Mouse (Mus musculus) limb, embryonic 13.5 days (tissue): ENCODE results near the gene 3110009E18Rik. TPM values are rescaled to one million over a fixed set of nuclear protein-coding genes. Genes with fewer than 3 reads are reported as not detected.

Experiments
- ATAC-seq: fragments of 200-750 bp; cut with Nextera tagmentation; 2 replicates; pipeline ENCODE4 v1.8.0; 2017; ENCODE audit warnings: low read depth, moderate number of reproducible peaks, moderate TSS enrichment; ENCODE audit not compliant: low FRiP score
- H3K27ac ChIP-seq: fragments of 300-500 bp; sonication (generic); 2 replicates; pipeline ENCODE4 v1.5.1; 2015; ENCODE audit warnings: inconsistent platforms, mild to moderate bottlenecking, moderate library complexity
- H3K27me3 ChIP-seq: fragments of 300-500 bp; sonication (generic); 2 replicates; pipeline ENCODE4 v1.6.1; 2015; ENCODE audit warnings: mild to moderate bottlenecking, inconsistent platforms
- H3K36me3 ChIP-seq: fragments of 300-500 bp; sonication (generic); 2 replicates; pipeline ENCODE4 v1.6.1; 2015; ENCODE audit warnings: inconsistent platforms, mild to moderate bottlenecking, moderate library complexity
- H3K4me1 ChIP-seq: fragments of 300-500 bp; sonication (generic); 2 replicates; pipeline ENCODE4 v1.6.1; 2015; ENCODE audit warnings: inconsistent platforms
- H3K4me2 ChIP-seq: fragments of 300-500 bp; sonication (generic); replicated peaks from 2 replicates; pipeline ENCODE4 v1.6.1; 2015; ENCODE audit warnings: inconsistent platforms, mild to moderate bottlenecking, moderate library complexity
- H3K4me3 ChIP-seq: fragments of 300-500 bp; sonication (generic); 2 replicates; pipeline ENCODE4 v1.5.1; 2015; ENCODE audit warnings: moderate library complexity, mild to moderate bottlenecking, inconsistent platforms
- H3K9ac ChIP-seq: fragments of 300-500 bp; sonication (generic); 2 replicates; pipeline ENCODE4 v1.6.1; 2015; ENCODE audit warnings: mild to moderate bottlenecking, inconsistent platforms
- H3K9me3 ChIP-seq: fragments of 300-500 bp; sonication (generic); 2 replicates; pipeline ENCODE4 v1.6.1; 2016; ENCODE audit warnings: inconsistent platforms
- WGBS: fragments of 180-500 bp; shearing (Covaris S2); methylation state at CpG from one replicate; pipeline ENCODE4 v1.1.7; 2015; 5-methylcytosine and 5-hydroxymethylcytosine counted together
- polyA plus RNA-seq: library from polyadenylated mRNA; unstranded; fragments of >200 nt; fragmentation: Nextera tagmentation; extraction: Ambion mirVana; gene quantifications from 2 replicates; pipeline ENCODE4 v1.2.1, GENCODE M21; 2015

The 3110009E18Rik gene
- polyA plus RNA-seq, 1 experiment from 2014 or later = 18.9 TPM

GRCm38 (mm10) chr1:120190946-120191345, 70.0 kb downstream of the 3110009E18Rik start:
- 85% methylated on average over 6 of the region's 6 CpGs for WGBS
- H3K4me1 ChIP-seq = no peaks in the 10 kb centered on the region
- H3K4me3 ChIP-seq = no peak overlapping the region
- H3K4me2 ChIP-seq = no peak overlapping the region
- H3K36me3 ChIP-seq = no peaks in the 10 kb centered on the region
- no peak overlapping the region for H3K9ac ChIP-seq
- no peak overlapping the region for H3K27ac ChIP-seq
- no peaks in the 10 kb centered on the region for H3K27me3 ChIP-seq
- no peaks in the 10 kb centered on the region for H3K9me3 ChIP-seq
- no peak for ATAC-seq

DNA sequence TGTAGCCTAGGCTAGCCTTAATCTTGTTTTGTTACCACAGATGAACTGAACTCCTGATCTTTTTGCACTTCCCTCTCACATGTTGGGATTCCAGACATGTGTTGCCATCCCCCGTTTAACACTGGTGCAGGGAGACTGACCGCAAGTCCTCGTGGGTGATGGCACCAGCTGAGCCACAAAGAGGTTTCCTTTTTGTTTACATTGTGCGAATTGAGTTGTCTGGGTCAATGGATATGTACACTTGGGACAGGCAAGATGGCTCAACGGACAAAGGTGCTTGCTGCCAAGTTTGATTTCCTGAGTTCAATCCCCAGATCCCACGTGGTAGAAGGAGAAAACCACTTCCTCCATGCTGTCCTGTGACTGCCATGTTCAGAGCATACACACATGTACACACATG, 71.3 kb downstream of the 3110009E18Rik start:
- H3K9ac ChIP-seq = no peak overlapping the region
- no peaks in the 10 kb centered on the region for H3K27me3 ChIP-seq
- no peak overlapping the region for H3K4me3 ChIP-seq
- H3K9me3 ChIP-seq = no peaks in the 10 kb centered on the region
- H3K4me1 ChIP-seq = no peaks in the 10 kb centered on the region
- no peaks in the 10 kb centered on the region for H3K36me3 ChIP-seq
- H3K27ac ChIP-seq = no peak overlapping the region
- ATAC-seq = no peak
- WGBS = 79% methylated on average over 6 of the region's 6 CpGs
- no peak overlapping the region for H3K4me2 ChIP-seq

GRCm38 (mm10) chr1:120193586-120193985, 72.6 kb downstream of the 3110009E18Rik start:
- Histone ChIP-seq H3K9ac (no peak overlapping the region), H3K4me2 (no peak overlapping the region), H3K36me3 (no peaks in the 10 kb centered on the region), H3K4me3 (no peak overlapping the region), H3K4me1 (no peaks in the 10 kb centered on the region), H3K27ac (no peak overlapping the region), H3K9me3 (no peaks in the 10 kb centered on the region), H3K27me3 (no peaks in the 10 kb centered on the region)
- ATAC-seq = no peak
- 94% methylated on average over 10 of the region's 10 CpGs for WGBS

DNA sequence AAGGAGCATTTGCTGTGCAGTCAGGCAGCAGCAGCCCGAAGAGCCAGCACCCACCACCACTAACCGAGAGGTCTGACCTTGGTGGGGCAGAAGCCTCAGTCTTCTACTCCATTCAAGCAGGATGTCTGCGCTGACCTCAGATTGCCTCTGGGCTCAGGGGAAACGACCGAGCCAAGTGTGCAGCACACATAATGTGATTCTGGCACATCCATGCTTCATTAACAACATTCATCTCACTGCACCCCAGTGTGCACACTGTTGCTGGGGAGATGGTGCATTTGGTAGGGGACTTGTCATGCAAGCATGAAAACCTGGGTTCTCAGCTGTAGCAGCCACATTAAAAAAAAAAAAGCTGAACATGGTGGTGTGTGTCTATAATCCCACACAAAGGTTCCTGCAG, 75.0 kb downstream of the 3110009E18Rik start:
- Histone ChIP-seq H3K27me3 (no peaks in the 10 kb centered on the region), H3K4me3 (no peak overlapping the region), H3K4me1 (no peaks in the 10 kb centered on the region), H3K9ac (no peak overlapping the region), H3K27ac (no peak overlapping the region), H3K9me3 (no peaks in the 10 kb centered on the region), H3K36me3 (no peaks in the 10 kb centered on the region), H3K4me2 (no peak overlapping the region)
- WGBS = 69% methylated on average over 5 of the region's 5 CpGs
- no peak for ATAC-seq

DNA sequence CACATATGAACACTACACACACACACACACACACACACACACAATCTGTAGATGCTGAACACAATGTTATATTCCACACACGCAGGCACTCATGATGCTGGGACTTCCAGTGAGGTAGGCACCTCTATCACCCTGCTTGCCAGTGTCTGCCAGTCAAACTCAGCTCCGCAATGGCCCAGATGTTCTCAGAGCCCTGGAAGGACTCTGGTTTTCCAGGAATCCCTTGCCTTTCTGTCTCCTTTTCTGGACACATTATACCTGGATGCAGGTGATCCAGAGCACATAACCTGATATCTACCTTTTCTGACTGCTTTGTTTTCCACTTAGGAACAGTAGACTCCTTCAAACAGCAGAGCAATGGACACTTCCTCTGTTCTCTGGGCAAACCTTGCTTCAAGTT, 75.7 kb downstream of the 3110009E18Rik start:
- no peak for ATAC-seq

DNA sequence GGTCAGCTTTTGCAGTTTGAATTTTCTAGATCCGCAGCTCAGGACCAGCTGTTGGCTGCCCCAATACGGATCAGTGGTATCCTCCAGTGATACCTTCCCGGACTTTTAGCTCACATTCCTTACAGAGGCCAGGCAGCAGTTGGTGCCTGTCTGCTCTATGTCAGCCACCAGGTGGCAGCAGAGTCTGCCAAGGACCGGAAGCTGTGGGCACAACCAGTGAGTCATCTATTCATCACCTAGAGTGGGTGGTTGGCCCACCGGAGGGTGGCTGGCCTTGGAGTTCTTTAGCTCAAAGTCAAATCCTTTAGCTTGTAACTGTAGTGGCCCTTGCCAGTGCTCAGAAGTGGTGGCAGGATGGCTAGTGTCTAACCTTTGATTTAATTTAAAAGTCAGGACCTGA, 76.2 kb downstream of the 3110009E18Rik start:
- Histone ChIP-seq H3K36me3 (no peaks in the 10 kb centered on the region), H3K27me3 (no peaks in the 10 kb centered on the region), H3K4me1 (no peaks in the 10 kb centered on the region), H3K27ac (no peak overlapping the region), H3K9ac (no peak overlapping the region), H3K9me3 (no peaks in the 10 kb centered on the region), H3K4me2 (no peak overlapping the region), H3K4me3 (no peak overlapping the region)
- WGBS = 13% methylated on average over 5 of the region's 5 CpGs
- ATAC-seq = peak; percentile 71

More for the DNA sequence above, 75.7 kb downstream of the 3110009E18Rik start:
- no peaks in the 10 kb centered on the region for H3K4me1 ChIP-seq
- H3K9ac ChIP-seq = no peak overlapping the region
- 88% methylated on average over 2 of the region's 2 CpGs for WGBS
- H3K36me3 ChIP-seq = no peaks in the 10 kb centered on the region
- H3K4me2 ChIP-seq = no peak overlapping the region
- no peaks in the 10 kb centered on the region for H3K9me3 ChIP-seq
- no peaks in the 10 kb centered on the region for H3K27me3 ChIP-seq
- H3K4me3 ChIP-seq = no peak overlapping the region
- H3K27ac ChIP-seq = no peak overlapping the region

DNA sequence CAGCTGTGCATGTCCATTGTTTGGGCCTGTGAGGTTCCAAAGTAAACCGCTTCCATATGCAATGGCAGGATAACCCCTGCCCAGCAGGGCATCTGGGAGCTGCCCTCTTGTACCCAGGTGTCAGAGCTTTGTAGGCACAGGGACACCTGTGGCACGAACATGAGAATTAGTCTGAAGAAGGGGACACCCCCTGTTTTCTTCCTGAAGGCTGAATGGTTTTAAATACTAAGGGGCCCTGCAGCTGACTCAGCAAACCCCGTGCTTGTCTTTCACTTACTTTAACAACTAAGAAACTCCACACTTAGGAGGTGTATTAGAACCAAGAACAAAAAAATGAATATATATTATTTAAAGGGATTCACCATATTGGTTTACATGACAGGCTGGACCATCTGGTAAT, 77.2 kb downstream of the 3110009E18Rik start:
- no peaks in the 10 kb centered on the region for H3K36me3 ChIP-seq
- H3K27me3 ChIP-seq = no peaks in the 10 kb centered on the region
- H3K4me1 ChIP-seq = no peaks in the 10 kb centered on the region
- H3K4me3 ChIP-seq = no peak overlapping the region
- H3K27ac ChIP-seq = no peak overlapping the region
- WGBS = 48% methylated on average over 3 of the region's 3 CpGs
- H3K4me2 ChIP-seq = no peak overlapping the region
- no peaks in the 10 kb centered on the region for H3K9me3 ChIP-seq
- no peak overlapping the region for H3K9ac ChIP-seq
- ATAC-seq = no peak

DNA sequence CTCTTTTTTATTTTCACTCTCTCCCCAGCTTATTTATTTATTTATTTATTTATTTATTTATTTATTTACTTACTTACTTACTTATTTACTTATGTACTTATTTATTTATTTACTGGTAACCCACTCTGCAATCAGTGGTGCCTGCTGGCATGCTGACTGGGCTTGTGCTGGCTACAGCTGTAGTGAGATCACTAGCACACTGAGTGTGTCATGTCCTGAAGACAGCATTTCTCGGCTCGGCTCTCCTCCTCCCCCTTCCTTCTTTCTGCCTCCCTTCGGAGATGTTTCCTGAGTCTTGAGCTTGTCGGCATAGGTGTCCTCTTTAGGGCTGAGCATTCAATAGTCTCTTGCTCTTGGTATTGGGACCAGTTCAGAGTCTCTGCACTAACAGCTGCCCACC, 78.0 kb downstream of the 3110009E18Rik start:
- no peak overlapping the region for H3K4me2 ChIP-seq
- no peak for ATAC-seq
- no peaks in the 10 kb centered on the region for H3K36me3 ChIP-seq
- H3K9ac ChIP-seq = no peak overlapping the region
- no peaks in the 10 kb centered on the region for H3K9me3 ChIP-seq
- 87% methylated on average over 4 of the region's 4 CpGs for whole genome bisulfite sequencing
- no peak overlapping the region for H3K4me3 ChIP-seq
- H3K4me1 ChIP-seq = no peaks in the 10 kb centered on the region
- H3K27me3 ChIP-seq = no peaks in the 10 kb centered on the region
- H3K27ac ChIP-seq = no peak overlapping the region

DNA sequence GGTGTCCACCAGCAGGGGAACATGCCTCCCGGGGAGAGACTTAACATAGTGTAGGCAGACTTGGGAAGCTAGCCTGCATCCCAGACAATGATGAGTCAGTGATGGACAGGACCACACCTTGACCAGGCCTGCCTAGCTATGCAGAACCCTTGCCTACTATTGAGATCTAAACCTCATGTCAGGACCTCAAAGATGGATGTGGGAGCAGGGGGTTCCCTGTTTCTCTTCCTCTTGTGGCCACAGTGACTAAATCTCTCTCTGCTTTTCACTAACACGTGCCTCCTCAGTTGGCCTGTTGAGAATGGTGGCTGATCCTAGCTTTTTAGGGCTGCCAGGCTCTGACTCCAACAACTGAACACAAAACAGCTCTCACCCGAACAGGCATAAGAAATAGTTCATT, 81.6 kb downstream of the 3110009E18Rik start:
- no peak overlapping the region for H3K27ac ChIP-seq
- no peak overlapping the region for H3K9ac ChIP-seq
- no peak overlapping the region for H3K4me3 ChIP-seq
- H3K9me3 ChIP-seq = no peaks in the 10 kb centered on the region
- 72% methylated on average over 3 of the region's 3 CpGs for WGBS
- H3K4me2 ChIP-seq = no peak overlapping the region
- H3K4me1 ChIP-seq = no peaks in the 10 kb centered on the region
- no peaks in the 10 kb centered on the region for H3K27me3 ChIP-seq
- no peak for ATAC-seq
- H3K36me3 ChIP-seq = no peaks in the 10 kb centered on the region

- ATAC-seq = no peak
- H3K27me3 ChIP-seq = no peaks in the 10 kb centered on the region
- no peaks in the 10 kb centered on the region for H3K36me3 ChIP-seq
- H3K4me2 ChIP-seq = no peak overlapping the region
- H3K27ac ChIP-seq = no peak overlapping the region
- H3K9ac ChIP-seq = no peak overlapping the region
- no peaks in the 10 kb centered on the region for H3K9me3 ChIP-seq
- H3K4me3 ChIP-seq = no peak overlapping the region
- 79% methylated on average over 5 of the region's 5 CpGs for WGBS
- no peaks in the 10 kb centered on the region for H3K4me1 ChIP-seq
Measured at GRCm38 (mm10) chr1:120203836-120204235, 82.8 kb downstream of the 3110009E18Rik start.

- Histone ChIP-seq H3K27ac (no peak overlapping the region), H3K36me3 (no peaks in the 10 kb centered on the region), H3K4me3 (no peak overlapping the region), H3K4me1 (no peaks in the 10 kb centered on the region), H3K9me3 (no peaks in the 10 kb centered on the region), H3K4me2 (no peak overlapping the region), H3K27me3 (no peaks in the 10 kb centered on the region), H3K9ac (no peak overlapping the region)
- ATAC-seq = no peak
- 59% methylated on average over 1 of the region's 1 CpGs for WGBS
Measured at GRCm38 (mm10) chr1:120204834-120205233, 83.8 kb downstream of the 3110009E18Rik start.

GRCm38 (mm10) chr1:120207568-120207967, 86.6 kb downstream of the 3110009E18Rik start:
- no peaks in the 10 kb centered on the region for H3K36me3 ChIP-seq
- H3K4me2 ChIP-seq = no peak overlapping the region
- ATAC-seq = no peak
- H3K27me3 ChIP-seq = no peaks in the 10 kb centered on the region
- no peaks in the 10 kb centered on the region for H3K9me3 ChIP-seq
- WGBS = 75% methylated on average over 6 of the region's 6 CpGs
- H3K9ac ChIP-seq = no peak overlapping the region
- no peak overlapping the region for H3K4me3 ChIP-seq
- no peaks in the 10 kb centered on the region for H3K4me1 ChIP-seq
- no peak overlapping the region for H3K27ac ChIP-seq

GRCm38 (mm10) chr1:120208502-120209230, 87.7 kb downstream of the 3110009E18Rik start:
- Histone ChIP-seq H3K36me3 (no peaks in the 10 kb centered on the region), H3K4me1 (no peaks in the 10 kb centered on the region), H3K9me3 (no peaks in the 10 kb centered on the region), H3K9ac (no peak overlapping the region), H3K4me2 (no peak overlapping the region), H3K4me3 (no peak overlapping the region), H3K27ac (no peak overlapping the region), H3K27me3 (no peaks in the 10 kb centered on the region)
- ATAC-seq = no peak
- 77% methylated on average over 11 of the region's 11 CpGs for WGBS
